Mouse (Mus musculus) retina, adult 2 months (tissue): ENCODE measurements at regions not wholly inside any gene's neighbourhood (a gene's known extent, or its start where the extent isn't known, plus 50 kb on each side); places are given as distances from the start of the nearest gene placed in this dataset.

Experiments
- DNase-seq: peaks from one replicate; pipeline ENCODE4 v3.0.0-alpha.2; 2012; ENCODE audit warnings: low read depth, low spot score

GRCm38 (mm10) chr17:84028157-84028970 lies 159.4 kb downstream of the Zfp36l2 start:
- peak; percentile 75 for DNase-seq

GRCm38 (mm10) chr17:84027275-84027674 lies 160.5 kb downstream of the Zfp36l2 start:
- no peak for DNase-seq

- DNase-seq: no peak
Measured at GRCm38 (mm10) chr17:84026110-84026509, 161.6 kb downstream of the Zfp36l2 start.

GRCm38 (mm10) chr17:84022358-84022757 lies 165.4 kb downstream of the Zfp36l2 start:
- no peak for DNase-seq

- no peak for DNase-seq
Measured at GRCm38 (mm10) chr17:84018817-84019216, 168.9 kb downstream of the Zfp36l2 start.

- DNase-seq: no peak
Measured at GRCm38 (mm10) chr17:84017891-84018290, 169.9 kb downstream of the Zfp36l2 start.

- DNase-seq: no peak
Measured at GRCm38 (mm10) chr17:84014287-84015039, 166.7 kb upstream of the Haao start.

GRCm38 (mm10) chr17:84010492-84011060 lies 162.8 kb upstream of the Haao start:
- DNase-seq: no peak

GRCm38 (mm10) chr17:84009966-84010365 lies 162.2 kb upstream of the Haao start:
- no peak for DNase-seq

- no peak for DNase-seq
Measured at GRCm38 (mm10) chr17:84009194-84009593, 161.4 kb upstream of the Haao start.

- DNase-seq: no peak
Measured at GRCm38 (mm10) chr17:84008682-84009052, 160.9 kb upstream of the Haao start.

GRCm38 (mm10) chr17:84008035-84008681 lies 160.4 kb upstream of the Haao start:
- DNase-seq: no peak

GRCm38 (mm10) chr17:84006748-84007147 lies 159.0 kb upstream of the Haao start:
- DNase-seq: no peak

GRCm38 (mm10) chr17:84004237-84004636 lies 156.5 kb upstream of the Haao start:
- no peak for DNase-seq

- no peak for DNase-seq
Measured at GRCm38 (mm10) chr17:84003489-84004234, 155.9 kb upstream of the Haao start.

GRCm38 (mm10) chr17:84002939-84003338 lies 155.2 kb upstream of the Haao start:
- no peak for DNase-seq

- DNase-seq: no peak
Measured at GRCm38 (mm10) chr17:84002327-84002726, 154.6 kb upstream of the Haao start.

GRCm38 (mm10) chr17:84000115-84000514 lies 152.4 kb upstream of the Haao start:
- DNase-seq: no peak

- no peak for DNase-seq
Measured at GRCm38 (mm10) chr17:83998972-83999545, 151.3 kb upstream of the Haao start.

GRCm38 (mm10) chr17:83998341-83998740 lies 150.6 kb upstream of the Haao start:
- DNase-seq: no peak

GRCm38 (mm10) chr17:83997778-83998177 lies 150.0 kb upstream of the Haao start:
- peak; percentile 11 for DNase-seq
